Mouse (Mus musculus) liver, adult 10 weeks (tissue): ENCODE measurements around the gene Gm9774. TPM values are rescaled to one million over a fixed set of nuclear protein-coding genes. Genes with fewer than 3 reads are reported as not detected.

Experiments
- polyA plus RNA-seq: library from polyadenylated mRNA; stranded (reverse); fragments of 350-450 nt; fragmentation: Illumina TruSeq; extraction: RNeasy Lipid Tissue Mini Kit (QIAGEN cat#74804); gene quantifications from one replicate; pipeline ENCODE4 v1.2.3, GENCODE M21; 2014; ENCODE audit warnings: low read depth, low replicate concordance

The Gm9774 gene
- polyA plus RNA-seq = 5.1 TPM

GRCm38 (mm10) chr3:92429323-92429722 is at the start of gene Gm9774:
TSS of gene Gm9774 (minus strand) at chr3:92429423.

GRCm38 (mm10) chr3:92458620-92459019 is 29.4 kb upstream of the Gm9774 start, which contains the start of gene Sprr3:
TSS of gene Sprr3 (minus strand) at chr3:92458720.

DNA sequence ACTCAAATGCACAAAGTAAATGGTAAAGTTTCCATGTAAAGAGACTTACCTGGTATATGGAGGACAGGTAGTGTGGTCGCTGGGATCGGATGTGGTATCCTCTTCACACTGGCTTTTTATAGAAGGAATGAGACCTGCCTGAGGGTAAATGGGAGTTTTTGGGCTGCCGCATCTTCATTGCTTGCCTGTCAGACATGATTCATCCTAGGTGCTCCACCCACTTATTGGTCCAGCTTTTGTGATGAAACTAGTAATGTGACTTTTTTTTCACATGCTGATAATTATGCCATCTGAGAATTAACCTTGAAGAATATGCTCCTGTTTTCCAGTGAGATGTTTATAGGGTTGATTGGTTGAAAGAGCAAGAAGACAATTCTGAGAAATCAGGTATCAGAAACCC is 9.5 kb upstream of the Gm9774 start, which contains the start of gene Sprr1b:
TSS of gene Sprr1b (minus strand) at position 101 of the 400 bp plus-strand sequence.

GRCm38 (mm10) chr3:92432282-92432681 is 3.1 kb upstream of the Gm9774 start, which contains the start of gene Sprr2k:
TSS of gene Sprr2k (plus strand) at chr3:92432582.

DNA sequence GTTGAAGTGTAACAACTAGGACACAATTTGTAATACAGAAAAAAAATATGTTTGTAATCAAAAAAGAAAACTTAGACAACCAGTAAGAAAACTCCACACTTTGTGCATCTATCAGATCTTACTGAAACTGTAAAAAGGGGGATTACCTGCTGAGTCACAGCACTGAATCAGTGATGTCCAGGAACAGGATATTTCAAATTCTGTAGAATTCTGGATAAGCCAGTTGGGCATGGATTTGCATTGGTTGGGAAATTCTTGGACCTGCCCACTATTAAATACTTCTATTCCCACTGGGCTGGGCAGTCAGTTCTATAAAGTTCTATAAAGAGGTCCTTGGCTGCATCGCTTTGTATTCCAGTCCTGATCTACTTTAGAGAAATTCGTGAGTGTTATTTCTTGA is 11.4 kb downstream of the Gm9774 start, which contains the start of gene Sprr2j-ps:
TSS of gene Sprr2j-ps (plus strand) at position 301 of the 400 bp plus-strand sequence.

GRCm38 (mm10) chr3:92407691-92408090 is 21.5 kb downstream of the Gm9774 start, which contains the start of gene Sprr2i:
TSS of gene Sprr2i (plus strand) at chr3:92407991.

GRCm38 (mm10) chr3:92385385-92385784 is 43.8 kb downstream of the Gm9774 start, which contains the start of gene Sprr2h:
TSS of gene Sprr2h (plus strand) at chr3:92385685.

Other genes starting within 250 kb of the Gm9774 start
- gene Sprr2a1, start 213.6 kb downstream of the Gm9774 start, polyA plus RNA-seq = not detected
- gene Sprr2a2, start 213.5 kb downstream of the Gm9774 start, polyA plus RNA-seq = not detected
- not detected for gene Sprr2a3, start 144.0 kb downstream of the Gm9774 start, polyA plus RNA-seq
- not detected for gene Sprr2b, start 112.8 kb downstream of the Gm9774 start, polyA plus RNA-seq
- gene Sprr2d, start 90.3 kb downstream of the Gm9774 start, polyA plus RNA-seq = not detected
- gene Sprr2e, start 77.3 kb downstream of the Gm9774 start, polyA plus RNA-seq = not detected
- gene Sprr2f, start 64.2 kb downstream of the Gm9774 start, polyA plus RNA-seq = not detected
- not detected for gene Sprr2h, start 43.7 kb downstream of the Gm9774 start, polyA plus RNA-seq
- gene Sprr2i, start 21.4 kb downstream of the Gm9774 start, polyA plus RNA-seq = not detected
- not detected for gene Sprr2j-ps, start 11.3 kb downstream of the Gm9774 start, polyA plus RNA-seq
- gene Sprr2k, start 3.2 kb upstream of the Gm9774 start, polyA plus RNA-seq = not detected
- not detected for gene Sprr1b, start 9.4 kb upstream of the Gm9774 start, polyA plus RNA-seq
- gene Sprr3, start 29.3 kb upstream of the Gm9774 start, polyA plus RNA-seq = not detected
- gene Sprr1a, start 56.5 kb upstream of the Gm9774 start, polyA plus RNA-seq = not detected
- gene Sprr4, start 71.1 kb upstream of the Gm9774 start, polyA plus RNA-seq = not detected
- not detected for gene 2310046K23Rik, start 105.1 kb upstream of the Gm9774 start, polyA plus RNA-seq
- not detected for gene Ivl, start 144.3 kb upstream of the Gm9774 start, polyA plus RNA-seq
- not detected for gene Smcp, start 159.6 kb upstream of the Gm9774 start, polyA plus RNA-seq
- not detected for gene 2210017I01Rik, start 178.1 kb upstream of the Gm9774 start, polyA plus RNA-seq
- gene Lce6a, start 192.2 kb upstream of the Gm9774 start, polyA plus RNA-seq = not detected
- gene Lce1a1, start 218.9 kb upstream of the Gm9774 start, polyA plus RNA-seq = not detected
- gene Lce1b, start 227.5 kb upstream of the Gm9774 start, polyA plus RNA-seq = not detected
- not detected for gene Lce1a2, start 240.9 kb upstream of the Gm9774 start, polyA plus RNA-seq
- gene Lce1c, start 249.8 kb upstream of the Gm9774 start, polyA plus RNA-seq = not detected